Mouse (Mus musculus): ENCODE results near the gene Stard13. TPM values are rescaled to one million over a fixed set of nuclear protein-coding genes. Genes with fewer than 3 reads are reported as not detected.
A peak's percentile ranks its signal among the peaks of the same experiment; 100 is the strongest.

Stard13 gene
- total RNA-seq, 2 experiments from 2014 or later: 16.9 to 17.0 TPM

DNA sequence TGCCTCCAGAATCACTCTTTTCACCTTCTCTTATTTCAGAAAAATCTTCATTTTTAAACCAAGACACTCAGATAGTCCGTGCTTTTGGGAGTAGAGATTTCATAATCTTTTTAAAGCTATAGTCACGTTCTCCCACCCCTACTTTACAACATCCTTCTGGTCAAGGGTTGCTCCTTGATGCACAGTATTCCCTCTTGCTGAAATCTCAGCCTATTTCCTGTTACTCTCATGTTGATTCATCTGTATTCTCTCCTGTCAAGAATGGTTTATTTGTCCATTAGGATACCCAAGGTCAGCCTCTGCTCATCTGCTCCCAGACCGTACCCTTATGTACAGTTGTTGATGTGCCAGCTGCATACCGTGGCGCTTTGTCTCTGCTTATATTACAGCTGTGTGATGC is 89.7 kb downstream of the Stard13 start:
- DNase-seq (ENCODE audit: low spot score in 2 of 2): no peak

- peak; percentile 28 to 45 for DNase-seq (ENCODE audit: low spot score in 2 of 2)
Observed at GRCm38 (mm10) chr5:151142671-151143601, 90.7 kb downstream of the Stard13 start.

- DNase-seq (ENCODE audit: low spot score in 2 of 2): peak in 1 of 2 experiments; percentile 35
Observed at GRCm38 (mm10) chr5:151142241-151142640, 91.4 kb downstream of the Stard13 start.

GRCm38 (mm10) chr5:151137901-151138300 is 95.7 kb downstream of the Stard13 start:
- no peak for DNase-seq (ENCODE audit: low spot score in 2 of 2)

GRCm38 (mm10) chr5:151137311-151137710 is 96.3 kb downstream of the Stard13 start:
- no peak for DNase-seq (ENCODE audit: low spot score in 2 of 2)

- no peak for DNase-seq (ENCODE audit: low spot score in 2 of 2)
Observed at GRCm38 (mm10) chr5:151135965-151136364, 97.7 kb downstream of the Stard13 start.

GRCm38 (mm10) chr5:151135078-151135826 is 98.4 kb downstream of the Stard13 start:
- no peak for DNase-seq (ENCODE audit: low spot score in 2 of 2)

DNA sequence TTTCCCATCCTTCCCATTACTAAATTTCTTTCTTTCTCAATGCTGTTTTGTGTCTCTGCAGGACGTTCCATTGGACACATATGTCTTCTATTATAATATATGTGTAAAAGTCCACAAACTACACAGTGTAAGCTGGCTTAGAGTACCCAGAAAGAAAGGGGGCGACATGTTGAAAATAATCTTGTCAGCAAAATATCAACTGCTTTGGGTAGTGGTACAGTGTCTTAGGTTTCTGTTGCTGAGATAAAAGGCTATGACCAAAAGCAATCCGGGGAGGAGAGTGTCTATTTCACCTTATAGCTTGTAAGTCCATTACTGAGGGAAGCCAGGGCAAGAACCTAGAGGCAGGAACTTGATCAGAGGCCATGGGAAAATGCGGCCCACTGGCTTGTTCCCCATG is 99.4 kb downstream of the Stard13 start:
- no peak for DNase-seq (ENCODE audit: low spot score in 2 of 2)

DNA sequence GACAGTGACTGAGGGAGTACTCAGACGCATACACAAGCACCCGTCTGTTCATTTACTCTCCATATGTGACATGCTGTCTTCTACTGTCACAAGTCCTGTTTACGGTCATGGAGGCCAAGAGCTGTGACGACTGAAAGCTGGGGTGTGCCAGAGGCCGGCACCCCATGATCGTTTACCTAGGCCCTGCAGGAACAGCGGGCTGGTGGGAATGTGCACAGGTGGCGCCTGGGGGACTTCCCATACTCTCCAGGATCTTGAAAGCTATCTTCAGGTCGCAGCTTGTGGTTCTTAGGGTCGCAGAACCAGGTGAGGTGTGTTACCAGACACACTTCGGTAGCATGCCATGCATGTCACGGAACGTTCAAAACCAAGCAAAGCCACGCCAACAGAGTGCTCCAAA is 99.9 kb downstream of the Stard13 start:
- DNase-seq (ENCODE audit: low spot score in 2 of 2): no peak

DNA sequence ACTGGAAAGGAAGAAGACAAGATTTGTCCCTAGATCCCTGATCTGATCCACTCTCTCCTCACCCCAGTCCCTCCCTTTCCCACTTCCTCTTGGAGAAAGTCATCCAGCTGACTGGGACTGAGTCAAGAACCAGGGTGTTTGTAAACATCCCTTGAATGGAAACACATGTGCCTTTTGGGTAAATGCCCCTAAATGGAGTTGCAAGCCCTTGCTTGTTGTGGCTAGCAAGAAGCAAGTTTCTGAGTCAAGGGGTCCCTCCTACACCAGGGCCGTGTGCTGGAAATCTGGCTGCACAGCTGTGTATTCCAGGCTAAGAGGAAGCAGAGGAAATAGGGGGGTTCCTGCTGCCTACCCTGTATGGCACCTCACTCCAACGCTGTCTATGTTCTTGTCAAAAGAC is 103.9 kb downstream of the Stard13 start:
- DNase-seq (ENCODE audit: low spot score in 2 of 2): no peak

DNA sequence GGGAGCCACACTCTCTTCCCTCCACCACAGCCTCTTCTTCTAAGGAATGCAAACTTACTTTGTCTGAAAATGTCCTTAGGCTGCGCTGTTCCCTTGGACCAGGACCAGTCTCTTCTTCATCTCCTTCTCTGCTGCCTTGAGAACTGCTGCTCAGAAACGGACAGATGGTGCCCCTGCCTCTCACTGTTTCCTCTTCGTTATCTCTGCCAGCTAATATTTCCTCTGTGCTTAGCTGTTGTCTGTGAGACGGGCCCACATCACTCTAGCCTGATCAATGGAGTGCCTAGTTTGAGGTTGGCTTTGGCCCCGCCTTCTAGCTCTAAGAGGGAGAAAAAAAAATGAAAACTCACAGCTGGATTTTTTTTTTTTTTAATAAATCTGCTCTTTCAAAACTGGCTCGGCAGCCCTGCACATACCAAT is 106.3 kb downstream of the Stard13 start:
- DNase-seq (ENCODE audit: low spot score in 2 of 2): no peak

DNA sequence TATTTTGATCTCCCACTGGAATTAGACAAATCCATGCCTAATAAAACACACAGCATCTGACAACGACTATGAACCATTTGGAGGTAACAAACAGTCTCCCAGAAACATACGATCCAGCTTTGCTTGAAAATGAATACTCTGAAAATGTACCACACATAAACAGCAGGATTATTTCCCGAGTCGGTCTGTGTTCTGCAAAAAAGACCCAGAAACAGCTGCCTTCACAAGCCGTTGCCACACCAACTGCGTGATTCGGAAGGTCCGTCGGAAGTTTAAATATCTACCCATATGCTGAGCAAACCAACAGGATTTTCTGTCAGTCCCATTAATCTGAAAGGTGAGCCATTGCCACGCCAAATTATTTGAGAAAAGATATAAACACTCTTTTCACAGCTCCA is 107.0 kb downstream of the Stard13 start:
- DNase-seq (ENCODE audit: low spot score in 2 of 2): no peak

DNA sequence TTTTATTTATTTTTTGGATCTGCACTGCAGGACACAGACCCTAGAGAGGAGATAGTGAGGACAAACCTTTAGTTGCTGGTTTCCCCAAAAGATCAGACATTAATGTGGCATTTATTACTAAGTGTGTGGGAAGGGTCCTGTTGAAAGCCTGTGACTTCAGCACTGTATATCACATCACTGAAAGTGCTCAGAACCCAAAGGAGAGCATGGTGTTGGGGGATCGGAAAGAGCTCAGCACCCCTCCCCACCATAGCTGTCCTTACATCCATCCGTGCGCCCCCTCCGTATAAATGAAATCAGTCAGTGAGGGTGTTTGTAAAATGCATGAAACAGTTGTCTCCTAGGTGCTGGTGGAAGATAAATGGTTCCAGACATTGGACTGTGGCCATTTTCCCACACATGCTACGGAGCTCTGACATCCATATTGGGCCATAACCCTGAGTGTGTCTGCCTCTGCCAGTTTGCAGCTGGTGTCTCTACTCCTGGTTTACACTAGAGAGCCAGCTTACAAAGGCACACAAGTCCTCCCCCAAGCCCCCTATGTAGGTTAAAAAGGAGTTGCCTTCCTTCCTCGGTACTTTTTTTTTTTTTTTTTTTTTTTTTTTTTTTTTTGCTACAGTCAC is 107.5 kb downstream of the Stard13 start:
- no peak for DNase-seq (ENCODE audit: low spot score in 2 of 2)

DNA sequence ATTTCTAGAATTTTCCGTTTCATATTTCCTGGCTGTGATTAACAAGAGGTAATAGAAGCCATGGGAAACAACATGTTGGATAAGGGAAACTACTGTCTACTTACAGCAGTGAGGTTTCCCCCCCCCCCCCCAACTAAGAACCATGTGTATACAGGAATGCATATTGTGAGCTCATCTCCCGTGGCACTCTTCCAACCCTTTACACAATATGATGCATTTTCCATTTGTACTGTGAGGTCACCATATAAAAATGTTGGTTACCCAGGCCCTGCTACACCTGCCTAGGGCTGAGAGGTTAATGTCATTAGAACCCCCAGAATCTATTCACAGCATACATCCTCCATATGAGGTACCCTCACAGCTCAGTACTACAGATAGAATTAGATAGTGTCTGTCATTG is 115.8 kb downstream of the Stard13 start:
- no peak for DNase-seq (ENCODE audit: low spot score in 2 of 2)

GRCm38 (mm10) chr5:151116192-151116887 is 117.3 kb downstream of the Stard13 start:
- DNase-seq (ENCODE audit: low spot score in 2 of 2): no peak

- no peak for DNase-seq (ENCODE audit: low spot score in 2 of 2)
Observed at GRCm38 (mm10) chr5:151112743-151113142, 120.9 kb downstream of the Stard13 start.

GRCm38 (mm10) chr5:151111080-151111871 is 122.4 kb downstream of the Stard13 start:
- no peak for DNase-seq (ENCODE audit: low spot score in 2 of 2)

DNA sequence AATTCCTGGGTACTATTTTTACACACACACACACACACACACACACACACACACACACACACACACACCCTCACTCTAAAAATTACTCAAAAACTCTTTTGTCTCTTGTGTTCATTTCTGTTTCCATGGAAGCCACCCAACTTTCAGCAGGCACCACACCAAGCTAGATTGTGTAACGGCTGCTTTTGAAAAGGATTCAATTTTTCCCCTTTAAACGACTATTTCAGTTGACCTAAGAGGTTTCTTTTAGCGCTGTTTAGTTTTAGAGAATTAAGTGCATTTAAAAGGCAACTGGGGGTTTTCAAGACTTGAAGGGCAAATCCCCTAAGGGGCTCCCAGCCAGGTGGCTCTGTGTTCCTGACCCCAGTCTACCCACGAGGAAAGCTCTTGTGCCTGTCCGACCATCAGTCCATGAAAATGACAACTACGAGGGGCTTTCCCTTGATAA is 123.2 kb downstream of the Stard13 start:
- peak in 1 of 2 experiments; percentile 43 for DNase-seq (ENCODE audit: low spot score in 2 of 2)

GRCm38 (mm10) chr5:151109822-151110221 is 123.8 kb downstream of the Stard13 start:
- DNase-seq (ENCODE audit: low spot score in 2 of 2): no peak

GRCm38 (mm10) chr5:151108955-151109354 is 124.7 kb downstream of the Stard13 start:
- DNase-seq (ENCODE audit: low spot score in 2 of 2): no peak
